Mouse (Mus musculus): ENCODE results near the gene Tmem8. TPM values are rescaled to one million over a fixed set of nuclear protein-coding genes. Genes with fewer than 3 reads are reported as not detected.
A peak's percentile ranks its signal among the peaks of the same experiment; 100 is the strongest.
"Not testable (repeated sequence)": the region's sequence is repeated elsewhere in the genome, so short reads cannot be mapped to it uniquely, and the experiment has no call there.

Tmem8 gene
- polyA plus RNA-seq, 1 experiment from 2014 or later = 2.9 TPM

DNA sequence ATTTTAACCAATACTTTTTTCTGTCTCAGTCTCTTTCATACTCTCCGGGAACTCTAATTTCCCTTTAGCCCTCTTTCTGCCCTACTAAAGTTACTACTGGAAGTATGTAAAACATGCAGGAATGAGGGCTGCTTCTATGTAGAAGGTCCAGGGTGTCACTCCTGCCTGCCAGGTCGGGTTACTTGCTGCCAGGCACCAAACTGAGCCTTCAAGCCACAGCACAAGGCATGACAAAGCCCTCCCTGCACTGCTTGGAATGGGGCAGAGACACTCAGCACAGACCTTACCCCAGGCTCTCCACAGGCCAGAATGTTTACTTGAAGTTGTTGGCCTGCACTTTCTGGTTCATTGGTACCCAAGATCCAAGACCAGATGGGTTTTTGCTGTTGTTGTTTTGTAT, 12.9 kb upstream of the Tmem8 start:
- 42% methylated on average over 2 of the region's 2 CpGs for WGBS
- no peak overlapping the region for H3K27ac ChIP-seq (ENCODE audit: low read length)

DNA sequence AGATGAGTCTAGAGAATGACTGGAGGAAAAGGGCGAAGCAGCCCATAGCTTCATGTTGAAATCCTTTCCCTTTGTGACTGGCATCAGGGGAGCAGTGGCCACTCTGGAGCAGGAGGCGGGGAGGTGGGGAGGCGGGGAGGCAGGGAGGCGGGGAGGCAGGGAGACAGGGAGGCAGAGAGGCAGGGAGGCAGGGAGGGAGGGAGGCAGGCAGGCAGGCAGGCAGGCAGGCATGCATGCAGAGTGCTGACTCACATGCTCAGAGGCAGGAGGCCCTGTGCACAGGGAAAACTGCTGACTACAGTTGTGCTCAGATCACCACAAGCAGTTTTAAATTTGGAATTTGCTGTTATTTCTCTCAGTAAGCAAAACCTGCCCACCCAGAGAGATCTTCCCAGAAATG, 11.6 kb upstream of the Tmem8 start:
- ATAC-seq (ENCODE audit: insufficient number of reproducible peaks, insufficient read depth, low FRiP score, low read depth) = no peak

More for the DNA sequence above, 12.9 kb upstream of the Tmem8 start:
- Histone ChIP-seq H3K4me2 (replicated peaks; ENCODE audit: low read depth, low read length) (no peak overlapping the region), H3K9ac (replicated peaks; ENCODE audit: low read depth, low read length) (no peak overlapping the region), H3K4me1 (ENCODE audit: control insufficient read depth, insufficient read depth, low read length) (no peaks in the 10 kb centered on the region), H3K27me3 (ENCODE audit: control insufficient read depth, insufficient read depth, low read length) (no peaks in the 10 kb centered on the region), H3K36me3 (ENCODE audit: control insufficient read depth, insufficient read depth, low read length) (no peaks in the 10 kb centered on the region), H3K9me3 (ENCODE audit: control insufficient read depth, low read depth, low read length) (no peaks in the 10 kb centered on the region), H3K4me3 (ENCODE audit: low read depth, low read length) (no peak overlapping the region)
- ATAC-seq (ENCODE audit: insufficient number of reproducible peaks, insufficient read depth, low FRiP score, low read depth) = no peak

DNA sequence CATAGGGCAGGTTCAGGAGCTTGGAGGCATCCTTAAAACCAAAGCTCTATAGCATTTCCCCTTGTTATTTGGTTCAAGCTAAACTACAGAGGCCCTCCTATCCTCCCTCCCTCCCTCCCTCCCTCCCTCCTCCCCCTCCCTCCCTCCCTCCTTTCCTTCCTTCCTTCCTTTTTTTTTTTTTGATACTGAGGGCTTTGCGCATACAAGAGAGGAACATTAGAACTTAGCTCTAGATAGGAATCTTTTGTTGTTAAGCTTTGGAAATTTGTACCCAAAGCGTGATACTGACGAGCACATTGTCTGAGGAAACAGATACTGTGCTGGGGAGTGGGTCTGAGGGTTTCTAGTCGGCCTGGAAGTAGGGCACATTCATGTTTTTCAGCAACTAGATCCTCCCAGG, 7.5 kb upstream of the Tmem8 start:
- no peak for ATAC-seq (ENCODE audit: insufficient number of reproducible peaks, insufficient read depth, low FRiP score, low read depth)
- Histone ChIP-seq H3K27ac (ENCODE audit: low read length) (no peak overlapping the region), H3K9ac (replicated peaks; ENCODE audit: low read depth, low read length) (no peak overlapping the region), H3K4me1 (ENCODE audit: control insufficient read depth, insufficient read depth, low read length) (no peaks in the 10 kb centered on the region), H3K27me3 (ENCODE audit: control insufficient read depth, insufficient read depth, low read length) (no peaks in the 10 kb centered on the region), H3K36me3 (ENCODE audit: control insufficient read depth, insufficient read depth, low read length) (no peaks in the 10 kb centered on the region), H3K4me3 (ENCODE audit: low read depth, low read length) (no peak overlapping the region), H3K4me2 (replicated peaks; ENCODE audit: low read depth, low read length) (no peak overlapping the region), H3K9me3 (ENCODE audit: control insufficient read depth, low read depth, low read length) (no peaks in the 10 kb centered on the region)
- 48% methylated on average over 3 of the region's 4 CpGs for WGBS

More for the DNA sequence above, 11.6 kb upstream of the Tmem8 start:
- no peak overlapping the region for H3K4me3 ChIP-seq (ENCODE audit: low read depth, low read length)
- WGBS = 49% methylated on average over 4 of the region's 4 CpGs
- no peaks in the 10 kb centered on the region for H3K9me3 ChIP-seq (ENCODE audit: control insufficient read depth, low read depth, low read length)
- no peak overlapping the region for H3K27ac ChIP-seq (ENCODE audit: low read length)
- no peak overlapping the region for H3K9ac ChIP-seq (replicated peaks; ENCODE audit: low read depth, low read length)
- H3K4me1 ChIP-seq (ENCODE audit: control insufficient read depth, insufficient read depth, low read length) = no peaks in the 10 kb centered on the region
- no peak overlapping the region for H3K4me2 ChIP-seq (replicated peaks; ENCODE audit: low read depth, low read length)
- no peaks in the 10 kb centered on the region for H3K27me3 ChIP-seq (ENCODE audit: control insufficient read depth, insufficient read depth, low read length)
- no peaks in the 10 kb centered on the region for H3K36me3 ChIP-seq (ENCODE audit: control insufficient read depth, insufficient read depth, low read length)

DNA sequence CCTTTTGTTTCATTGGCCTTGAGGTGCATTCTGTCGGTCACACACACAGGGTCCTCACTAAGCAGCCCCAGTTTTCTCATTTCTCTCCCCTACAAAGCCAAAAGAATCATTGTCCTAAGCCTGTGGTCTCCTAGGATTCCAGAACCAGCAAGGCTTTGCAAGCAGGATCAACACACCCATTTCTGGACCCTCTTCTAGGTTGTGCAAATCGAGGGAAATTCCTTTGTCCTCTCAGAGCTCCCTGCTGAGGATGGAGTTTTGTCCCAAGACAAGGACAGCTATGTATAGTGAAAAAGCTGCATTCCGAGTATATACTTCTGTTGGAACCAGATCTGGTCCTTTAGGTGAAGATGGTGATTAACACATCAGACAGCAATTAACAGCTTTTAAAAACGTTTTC, 2.9 kb upstream of the Tmem8 start:
- ATAC-seq (ENCODE audit: insufficient number of reproducible peaks, insufficient read depth, low FRiP score, low read depth) = no peak
- 32% methylated on average over 4 of the region's 4 CpGs for WGBS
- peaks cover 32% of the 10 kb centered on the region for H3K27me3 ChIP-seq (ENCODE audit: control insufficient read depth, insufficient read depth, low read length)

DNA sequence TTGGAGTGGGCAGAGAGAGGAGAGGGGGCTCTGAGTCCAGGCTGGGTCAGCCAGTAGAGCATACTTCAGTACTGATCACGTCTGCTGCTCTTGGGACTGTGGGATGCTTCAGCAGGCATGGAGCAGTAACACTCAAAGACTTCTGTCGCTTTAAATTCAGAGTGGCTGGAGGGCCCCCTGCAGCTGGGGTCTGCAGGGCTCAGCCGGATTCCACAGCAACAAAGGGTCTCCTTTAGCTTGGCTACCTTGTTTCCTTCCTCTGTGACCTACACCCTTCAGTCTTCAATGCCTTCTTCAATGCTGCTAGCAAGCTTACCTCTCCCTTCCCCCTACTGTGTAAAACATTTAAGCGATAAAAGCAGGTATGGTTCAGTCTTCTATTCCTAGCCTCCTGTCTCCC, 2.1 kb upstream of the Tmem8 start:
- Histone ChIP-seq H3K4me1 (ENCODE audit: control insufficient read depth, insufficient read depth, low read length) (peaks cover 10% of the 10 kb centered on the region; the same call in 1 of the 2 replicates), H3K27me3 (ENCODE audit: control insufficient read depth, insufficient read depth, low read length) (peaks cover 41% of the 10 kb centered on the region), H3K9ac (replicated peaks; ENCODE audit: low read depth, low read length) (no peak overlapping the region), H3K36me3 (ENCODE audit: control insufficient read depth, insufficient read depth, low read length) (no peaks in the 10 kb centered on the region), H3K9me3 (ENCODE audit: control insufficient read depth, low read depth, low read length) (no peaks in the 10 kb centered on the region), H3K27ac (ENCODE audit: low read length) (no peak overlapping the region), H3K4me3 (ENCODE audit: low read depth, low read length) (no peak overlapping the region), H3K4me2 (replicated peaks; ENCODE audit: low read depth, low read length) (no peak overlapping the region)
- no peak for ATAC-seq (ENCODE audit: insufficient number of reproducible peaks, insufficient read depth, low FRiP score, low read depth)
- 11% methylated on average over 4 of the region's 4 CpGs for WGBS

More for the DNA sequence above, 2.9 kb upstream of the Tmem8 start:
- Histone ChIP-seq H3K9me3 (ENCODE audit: control insufficient read depth, low read depth, low read length) (no peaks in the 10 kb centered on the region), H3K27ac (ENCODE audit: low read length) (no peak overlapping the region), H3K4me2 (replicated peaks; ENCODE audit: low read depth, low read length) (no peak overlapping the region), H3K9ac (replicated peaks; ENCODE audit: low read depth, low read length) (no peak overlapping the region), H3K4me3 (ENCODE audit: low read depth, low read length) (no peak overlapping the region), H3K4me1 (ENCODE audit: control insufficient read depth, insufficient read depth, low read length) (peaks cover 10% of the 10 kb centered on the region; the same call in 1 of the 2 replicates), H3K36me3 (ENCODE audit: control insufficient read depth, insufficient read depth, low read length) (no peaks in the 10 kb centered on the region)

DNA sequence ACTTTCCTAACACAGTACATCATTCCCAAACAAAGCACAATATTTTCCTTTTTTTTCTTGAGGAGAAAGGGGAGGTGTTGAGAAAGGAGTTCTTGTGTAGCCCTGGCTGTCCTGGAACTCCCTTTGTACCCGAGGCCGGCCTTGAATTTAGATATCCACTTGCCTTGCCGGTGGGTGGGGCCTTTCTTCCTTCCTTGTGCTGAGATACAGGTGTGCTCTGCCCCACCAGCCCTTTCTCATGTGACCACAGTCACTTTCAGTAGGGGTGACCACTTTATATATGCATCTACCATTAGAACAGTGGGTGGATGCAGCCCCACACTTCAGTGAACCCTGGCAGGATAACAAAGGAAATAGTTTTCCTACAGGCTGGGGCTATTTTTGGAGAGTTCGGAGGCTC, 1.4 kb upstream of the Tmem8 start:
- peaks cover 41% of the 10 kb centered on the region for H3K27me3 ChIP-seq (ENCODE audit: control insufficient read depth, insufficient read depth, low read length)
- H3K9me3 ChIP-seq (ENCODE audit: control insufficient read depth, low read depth, low read length) = no peaks in the 10 kb centered on the region
- no peak overlapping the region for H3K4me2 ChIP-seq (replicated peaks; ENCODE audit: low read depth, low read length)
- H3K27ac ChIP-seq (ENCODE audit: low read length) = no peak overlapping the region
- no peaks in the 10 kb centered on the region for H3K36me3 ChIP-seq (ENCODE audit: control insufficient read depth, insufficient read depth, low read length)
- ATAC-seq (ENCODE audit: insufficient number of reproducible peaks, insufficient read depth, low FRiP score, low read depth) = no peak
- H3K4me3 ChIP-seq (ENCODE audit: low read depth, low read length) = no peak overlapping the region
- H3K4me1 ChIP-seq (ENCODE audit: control insufficient read depth, insufficient read depth, low read length) = peaks cover 10% of the 10 kb centered on the region; the same call in 1 of the 2 replicates
- 29% methylated on average over 4 of the region's 4 CpGs for WGBS
- H3K9ac ChIP-seq (replicated peaks; ENCODE audit: low read depth, low read length) = no peak overlapping the region

DNA sequence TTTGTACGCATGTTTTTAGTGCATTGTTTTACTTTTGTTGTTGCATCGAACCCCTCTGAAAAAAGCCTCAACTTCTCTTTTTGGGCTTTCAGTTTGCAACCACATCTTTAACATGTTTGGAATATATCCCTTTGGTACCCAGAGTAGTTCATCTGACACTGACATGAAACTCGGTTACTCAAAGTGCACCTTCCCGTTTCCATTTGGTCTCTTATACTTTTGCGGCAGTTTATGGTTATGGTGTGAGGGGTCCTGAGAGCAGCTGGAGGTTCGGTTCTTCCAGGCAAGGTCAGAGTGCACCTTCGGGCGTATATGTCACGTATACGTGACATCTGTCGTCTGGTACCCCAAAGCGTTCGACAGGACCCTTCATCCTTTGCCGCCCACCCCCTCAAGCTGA, 348 bp upstream of the Tmem8 start:
- 20% methylated on average over 14 of the region's 14 CpGs for WGBS
- no peak for ATAC-seq (ENCODE audit: insufficient number of reproducible peaks, insufficient read depth, low FRiP score, low read depth)
- Histone ChIP-seq H3K27ac (ENCODE audit: low read length) (no peak overlapping the region), H3K4me2 (replicated peaks; ENCODE audit: low read depth, low read length) (peak overlapping the region; percentile 94), H3K36me3 (ENCODE audit: control insufficient read depth, insufficient read depth, low read length) (no peaks in the 10 kb centered on the region), H3K4me1 (ENCODE audit: control insufficient read depth, insufficient read depth, low read length) (peaks cover 10% of the 10 kb centered on the region; the same call in 1 of the 2 replicates), H3K9ac (replicated peaks; ENCODE audit: low read depth, low read length) (peak overlapping the region; percentile 42), H3K4me3 (ENCODE audit: low read depth, low read length) (peak overlapping the region; percentile 60), H3K27me3 (ENCODE audit: control insufficient read depth, insufficient read depth, low read length) (peaks cover 42% of the 10 kb centered on the region), H3K9me3 (ENCODE audit: control insufficient read depth, low read depth, low read length) (no peaks in the 10 kb centered on the region)

DNA sequence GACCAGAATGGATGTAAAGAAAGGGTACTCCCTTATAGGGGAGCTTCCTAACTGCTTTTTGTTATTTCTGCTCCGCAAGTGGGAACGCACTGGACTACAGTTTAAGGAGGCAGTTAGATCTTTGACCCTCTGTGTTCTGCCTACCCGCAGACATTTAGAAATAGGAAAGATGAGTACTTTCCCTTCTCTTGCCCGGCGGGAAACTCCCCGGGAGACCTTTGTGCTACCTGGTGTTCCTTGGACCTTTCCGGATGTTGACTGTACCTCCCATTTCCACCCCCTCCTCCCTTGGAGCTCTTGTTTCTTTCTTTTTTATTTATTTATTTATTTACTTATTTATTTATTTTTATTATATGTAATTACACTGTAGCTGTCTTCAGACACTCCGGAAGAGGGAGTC, 962 bp downstream of the Tmem8 start:
- no peaks in the 10 kb centered on the region for H3K36me3 ChIP-seq (ENCODE audit: control insufficient read depth, insufficient read depth, low read length)
- H3K27ac ChIP-seq (ENCODE audit: low read length) = no peak overlapping the region
- H3K4me1 ChIP-seq (ENCODE audit: control insufficient read depth, insufficient read depth, low read length) = peaks cover 10% of the 10 kb centered on the region; the same call in 1 of the 2 replicates
- 13% methylated on average over 8 of the region's 8 CpGs for WGBS
- no peak for ATAC-seq (ENCODE audit: insufficient number of reproducible peaks, insufficient read depth, low FRiP score, low read depth)
- no peaks in the 10 kb centered on the region for H3K9me3 ChIP-seq (ENCODE audit: control insufficient read depth, low read depth, low read length)
- peak overlapping the region; percentile 94 for H3K4me2 ChIP-seq (replicated peaks; ENCODE audit: low read depth, low read length)
- H3K9ac ChIP-seq (replicated peaks; ENCODE audit: low read depth, low read length) = no peak overlapping the region
- peaks cover 43% of the 10 kb centered on the region for H3K27me3 ChIP-seq (ENCODE audit: control insufficient read depth, insufficient read depth, low read length)
- H3K4me3 ChIP-seq (ENCODE audit: low read depth, low read length) = peak overlapping the region; percentile 60

DNA sequence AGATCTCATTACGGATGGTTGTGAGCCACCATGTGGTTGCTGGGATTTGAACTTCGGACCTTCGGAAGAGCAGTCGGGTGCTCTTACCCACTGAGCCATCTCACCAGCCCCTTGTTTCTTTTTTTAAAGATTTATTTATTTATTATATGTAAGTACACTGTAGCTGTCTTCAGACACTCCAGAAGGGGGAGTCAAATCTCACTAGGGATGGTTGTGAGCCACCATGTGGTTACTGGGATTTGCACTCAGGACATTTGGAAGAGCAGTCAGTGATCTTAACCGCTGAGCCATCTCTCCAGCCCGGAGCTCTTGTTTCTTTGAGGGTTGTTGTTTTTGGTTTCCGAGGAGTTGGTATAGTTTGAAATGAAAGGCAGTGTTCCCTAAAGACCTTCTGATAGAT, 1.4 kb downstream of the Tmem8 start:
- not testable (repeated sequence) for H3K36me3 ChIP-seq (ENCODE audit: control insufficient read depth, insufficient read depth, low read length); H3K4me2 ChIP-seq (replicated peaks; ENCODE audit: low read depth, low read length); H3K4me3 ChIP-seq (ENCODE audit: low read depth, low read length); ATAC-seq (ENCODE audit: insufficient number of reproducible peaks, insufficient read depth, low FRiP score, low read depth); H3K27ac ChIP-seq (ENCODE audit: low read length); H3K9ac ChIP-seq (replicated peaks; ENCODE audit: low read depth, low read length); H3K9me3 ChIP-seq (ENCODE audit: control insufficient read depth, low read depth, low read length)
- Histone ChIP-seq H3K4me1 (ENCODE audit: control insufficient read depth, insufficient read depth, low read length) (peaks cover 10% of the 10 kb centered on the region; the same call in 1 of the 2 replicates), H3K27me3 (ENCODE audit: control insufficient read depth, insufficient read depth, low read length) (peaks cover 43% of the 10 kb centered on the region)
- 64% methylated on average over 7 of the region's 7 CpGs for WGBS

Measured in stomach, embryonic 14.5 days (tissue).